Mouse (Mus musculus) forebrain, embryonic 13.5 days (tissue): ENCODE measurements around the gene Faap100. TPM values are rescaled to one million over a fixed set of nuclear protein-coding genes. Genes with fewer than 3 reads are reported as not detected.
"Not testable (repeated sequence)": the region's sequence is repeated elsewhere in the genome, so short reads cannot be mapped to it uniquely, and the experiment has no call there.

Experiments
- ATAC-seq: fragments of 200-750 bp; cut with Nextera tagmentation; 2 replicates; pipeline ENCODE4 v1.8.0; 2017
- H3K27ac ChIP-seq: fragments of 300-500 bp; sonication (generic); 2 replicates; pipeline ENCODE4 v1.5.1; 2015; ENCODE audit warnings: inconsistent platforms, mild to moderate bottlenecking, moderate library complexity
- H3K27me3 ChIP-seq: fragments of 300-500 bp; sonication (generic); 2 replicates; pipeline ENCODE4 v1.6.1; 2015; ENCODE audit warnings: mild to moderate bottlenecking, inconsistent platforms
- H3K36me3 ChIP-seq: fragments of 300-500 bp; sonication (generic); 2 replicates; pipeline ENCODE4 v1.6.1; 2015; ENCODE audit warnings: mild to moderate bottlenecking, inconsistent platforms; ENCODE audit not compliant: poor library complexity, severe bottlenecking
- H3K4me1 ChIP-seq: fragments of 300-500 bp; sonication (generic); 2 replicates; pipeline ENCODE4 v1.6.1; 2015; ENCODE audit warnings: inconsistent platforms
- H3K4me2 ChIP-seq: fragments of 300-500 bp; sonication (generic); 2 replicates; pipeline ENCODE4 v1.6.1; 2015; ENCODE audit warnings: inconsistent platforms, mild to moderate bottlenecking, moderate library complexity
- H3K4me3 ChIP-seq: fragments of 300-500 bp; sonication (generic); 2 replicates; pipeline ENCODE4 v1.5.1; 2015; ENCODE audit warnings: mild to moderate bottlenecking, inconsistent platforms
- H3K9ac ChIP-seq: fragments of 300-500 bp; sonication (generic); 2 replicates; pipeline ENCODE4 v1.6.1; 2015; ENCODE audit warnings: mild to moderate bottlenecking, inconsistent platforms
- H3K9me3 ChIP-seq: fragments of 300-500 bp; sonication (generic); replicated peaks from 2 replicates; pipeline ENCODE4 v1.6.1; 2016; ENCODE audit warnings: inconsistent platforms
- WGBS: fragments of 180-500 bp; shearing (Covaris S2); methylation state at CpG from one replicate; pipeline ENCODE4 v1.1.7; 2015; 5-methylcytosine and 5-hydroxymethylcytosine counted together
- polyA plus RNA-seq: library from polyadenylated mRNA; unstranded; fragments of >200 nt; fragmentation: Nextera tagmentation; extraction: Ambion mirVana; gene quantifications from 2 replicates; pipeline ENCODE4 v1.2.1, GENCODE M21; 2015

Gene Faap100
- 51.0 and 63.1 TPM in 2 replicates for polyA plus RNA-seq

GRCm38 (mm10) chr11:120378611-120379540 is at the start of gene Faap100:
Gene Faap100 (minus strand): TSS chr11:120378764.
- Histone ChIP-seq H3K9ac (peak within 1 kb of the TSS; percentile 92), H3K4me2 (peak within 1 kb of the TSS; percentile 88), H3K27me3 (no peaks in the 10 kb centered on the region), H3K4me1 (peaks cover 30% of the 10 kb centered on the region), H3K27ac (peak within 1 kb of the TSS; percentile 58), H3K36me3 (peaks cover 71% of the 10 kb centered on the region), H3K4me3 (peak within 1 kb of the TSS; percentile 85), H3K9me3 (no peaks in the 10 kb centered on the region)
- peak; percentile 90 for ATAC-seq
- WGBS, result 10% methylated on average over 54 of the region's 54 CpGs

- WGBS, result 90% methylated on average over 3 of the region's 3 CpGs
- Histone ChIP-seq H3K9ac (no peak overlapping the region), H3K27me3 (no peaks in the 10 kb centered on the region), H3K4me1 (no peaks in the 10 kb centered on the region), H3K4me3 (no peak overlapping the region), H3K27ac (no peak overlapping the region), H3K9me3 (no peaks in the 10 kb centered on the region), H3K4me2 (no peak overlapping the region), H3K36me3 (peaks cover 83% of the 10 kb centered on the region)
- no peak for ATAC-seq
Observed at GRCm38 (mm10) chr11:120426727-120427126, 48.2 kb upstream of the Faap100 start.

GRCm38 (mm10) chr11:120423569-120424295 is 45.2 kb upstream of the Faap100 start:
- Histone ChIP-seq H3K9ac (no peak overlapping the region), H3K9me3 (no peaks in the 10 kb centered on the region), H3K27ac (no peak overlapping the region), H3K4me1 (no peaks in the 10 kb centered on the region), H3K36me3 (peaks cover 90% of the 10 kb centered on the region), H3K4me2 (no peak overlapping the region), H3K4me3 (no peak overlapping the region), H3K27me3 (no peaks in the 10 kb centered on the region)
- WGBS, result 71% methylated on average over 9 of the region's 9 CpGs
- peak; percentile 33; the same call in 1 of the 2 replicates for ATAC-seq

GRCm38 (mm10) chr11:120422651-120423568 is 44.3 kb upstream of the Faap100 start:
- no peak overlapping the region for H3K4me3 ChIP-seq
- no peak overlapping the region for H3K4me2 ChIP-seq
- H3K27ac ChIP-seq, result no peak overlapping the region
- 92% methylated on average over 13 of the region's 13 CpGs for WGBS
- peaks cover 90% of the 10 kb centered on the region for H3K36me3 ChIP-seq
- no peak for ATAC-seq
- H3K27me3 ChIP-seq, result no peaks in the 10 kb centered on the region
- H3K9ac ChIP-seq, result no peak overlapping the region
- H3K4me1 ChIP-seq, result no peaks in the 10 kb centered on the region
- no peaks in the 10 kb centered on the region for H3K9me3 ChIP-seq

- no peak overlapping the region for H3K4me2 ChIP-seq
- no peak overlapping the region for H3K9ac ChIP-seq
- H3K4me1 ChIP-seq, result no peaks in the 10 kb centered on the region
- H3K9me3 ChIP-seq, result no peaks in the 10 kb centered on the region
- ATAC-seq, result no peak
- no peaks in the 10 kb centered on the region for H3K27me3 ChIP-seq
- WGBS, result 83% methylated on average over 1 of the region's 1 CpGs
- H3K4me3 ChIP-seq, result no peak overlapping the region
- peaks cover 93% of the 10 kb centered on the region for H3K36me3 ChIP-seq
- H3K27ac ChIP-seq, result no peak overlapping the region
Observed at GRCm38 (mm10) chr11:120418592-120418991, 40.0 kb upstream of the Faap100 start.

- H3K4me1 ChIP-seq, result no peaks in the 10 kb centered on the region
- H3K36me3 ChIP-seq, result peaks cover 93% of the 10 kb centered on the region
- no peak overlapping the region for H3K4me3 ChIP-seq
- H3K9me3 ChIP-seq, result no peaks in the 10 kb centered on the region
- H3K27ac ChIP-seq, result no peak overlapping the region
- H3K27me3 ChIP-seq, result no peaks in the 10 kb centered on the region
- no peak overlapping the region for H3K4me2 ChIP-seq
- H3K9ac ChIP-seq, result no peak overlapping the region
- no peak for ATAC-seq
- WGBS, result 93% methylated on average over 7 of the region's 7 CpGs
Observed at GRCm38 (mm10) chr11:120417852-120418251, 39.3 kb upstream of the Faap100 start.

- H3K4me3 ChIP-seq, H3K9ac ChIP-seq, H3K4me2 ChIP-seq, ATAC-seq, H3K9me3 ChIP-seq, H3K27ac ChIP-seq, H3K27me3 ChIP-seq, H3K4me1 ChIP-seq: not testable (repeated sequence)
- 97% methylated on average over 9 of the region's 10 CpGs for WGBS
- H3K36me3 ChIP-seq, result peaks cover 94% of the 10 kb centered on the region
Observed at GRCm38 (mm10) chr11:120413621-120414020, 35.1 kb upstream of the Faap100 start.

- Histone ChIP-seq H3K9me3 (no peaks in the 10 kb centered on the region), H3K4me2 (no peak overlapping the region), H3K4me3 (no peak overlapping the region), H3K36me3 (peaks cover 95% of the 10 kb centered on the region), H3K27ac (no peak overlapping the region), H3K4me1 (no peaks in the 10 kb centered on the region), H3K9ac (no peak overlapping the region), H3K27me3 (no peaks in the 10 kb centered on the region)
- WGBS, result 89% methylated on average over 1 of the region's 1 CpGs
- ATAC-seq, result no peak
Observed at GRCm38 (mm10) chr11:120406445-120406844, 27.9 kb upstream of the Faap100 start.

- Histone ChIP-seq H3K27ac (no peak overlapping the region), H3K9ac (no peak overlapping the region), H3K4me3 (no peak overlapping the region), H3K27me3 (no peaks in the 10 kb centered on the region), H3K9me3 (no peaks in the 10 kb centered on the region), H3K36me3 (peaks cover 95% of the 10 kb centered on the region), H3K4me1 (no peaks in the 10 kb centered on the region), H3K4me2 (no peak overlapping the region)
- ATAC-seq, result no peak
- 96% methylated on average over 3 of the region's 3 CpGs for WGBS
Observed at GRCm38 (mm10) chr11:120405867-120406266, 27.3 kb upstream of the Faap100 start.

GRCm38 (mm10) chr11:120404814-120405213 is 26.2 kb upstream of the Faap100 start:
- no peaks in the 10 kb centered on the region for H3K4me1 ChIP-seq
- no peak overlapping the region for H3K4me2 ChIP-seq
- no peak for ATAC-seq
- 100% methylated on average over 1 of the region's 1 CpGs for WGBS
- H3K4me3 ChIP-seq, result no peak overlapping the region
- no peak overlapping the region for H3K27ac ChIP-seq
- H3K36me3 ChIP-seq, result peaks cover 95% of the 10 kb centered on the region
- no peak overlapping the region for H3K9ac ChIP-seq
- H3K9me3 ChIP-seq, result no peaks in the 10 kb centered on the region
- H3K27me3 ChIP-seq, result no peaks in the 10 kb centered on the region

GRCm38 (mm10) chr11:120399319-120399718 is 20.8 kb upstream of the Faap100 start:
- WGBS, result 92% methylated on average over 2 of the region's 2 CpGs
- ATAC-seq, result no peak
- H3K36me3 ChIP-seq, result peaks cover 91% of the 10 kb centered on the region

More at GRCm38 (mm10) chr11:120399319-120399718, 20.8 kb upstream of the Faap100 start:
- Histone ChIP-seq H3K4me2 (no peak overlapping the region), H3K27me3 (no peaks in the 10 kb centered on the region), H3K4me3 (no peak overlapping the region), H3K4me1 (no peaks in the 10 kb centered on the region), H3K9ac (no peak overlapping the region), H3K9me3 (no peaks in the 10 kb centered on the region), H3K27ac (no peak overlapping the region)
